Mouse (Mus musculus) hindbrain, embryonic 14.5 days (tissue): ENCODE measurements around the gene Ndufs6. TPM values are rescaled to one million over a fixed set of nuclear protein-coding genes. Genes with fewer than 3 reads are reported as not detected.

Experiments
- ATAC-seq: fragments of 200-750 bp; cut with Nextera tagmentation; 2 replicates; pipeline ENCODE4 v1.8.0; 2017; ENCODE audit warnings: moderate number of reproducible peaks, mild to moderate bottlenecking, moderate TSS enrichment, moderate library complexity; ENCODE audit not compliant: low FRiP score
- DNase-seq: peaks from one replicate; pipeline ENCODE4 v3.0.0-alpha.2; 2015; ENCODE audit warnings: low spot score
- H3K27ac ChIP-seq: fragments of 300-500 bp; sonication (generic); 2 replicates; pipeline ENCODE4 v1.5.1; 2014; ENCODE audit warnings: mild to moderate bottlenecking, moderate library complexity
- H3K27me3 ChIP-seq: fragments of 300-500 bp; sonication (generic); 2 replicates; pipeline ENCODE4 v1.6.1; 2014; ENCODE audit warnings: mild to moderate bottlenecking, low read length, mixed read lengths; ENCODE audit not compliant: control insufficient read depth, insufficient read depth
- H3K36me3 ChIP-seq: fragments of 300-500 bp; sonication (generic); replicated peaks from 2 replicates; pipeline ENCODE4 v1.6.1; 2014; ENCODE audit not compliant: control insufficient read depth, insufficient read depth
- H3K4me1 ChIP-seq: fragments of 300-500 bp; sonication (generic); replicated peaks from 2 replicates; pipeline ENCODE4 v1.6.1; 2014; ENCODE audit warnings: antibody characterized with exemption, low read length, mixed read lengths; ENCODE audit not compliant: control insufficient read depth, insufficient read depth
- H3K4me2 ChIP-seq: fragments of 300-500 bp; sonication (generic); replicated peaks from 2 replicates; pipeline ENCODE4 v1.6.1; 2014; ENCODE audit warnings: mild to moderate bottlenecking, moderate library complexity
- H3K4me3 ChIP-seq: fragments of 300-500 bp; sonication (generic); replicated peaks from 2 replicates; pipeline ENCODE4 v1.5.1; 2014; ENCODE audit warnings: mild to moderate bottlenecking, low read length
- H3K9ac ChIP-seq: fragments of 300-500 bp; sonication (generic); 2 replicates; pipeline ENCODE4 v1.6.1; 2014
- H3K9me3 ChIP-seq: fragments of 300-500 bp; sonication (generic); 2 replicates; pipeline ENCODE4 v1.6.1; 2016; ENCODE audit warnings: low read length; ENCODE audit not compliant: control insufficient read depth
- WGBS: fragments of 180-500 bp; shearing (Covaris S2); extraction: QIAGEN DNeasy Blood & Tissue Kit; methylation state at CpG from one replicate; pipeline ENCODE4 v1.1.7; 2014; 5-methylcytosine and 5-hydroxymethylcytosine counted together
- polyA plus RNA-seq: library from polyadenylated mRNA; unstranded; fragments of >200 nt; fragmentation: Nextera tagmentation; extraction: Ambion mirVana; gene quantifications from 2 replicates; pipeline ENCODE4 v1.2.1, GENCODE M21; 2014

The Ndufs6 gene
- polyA plus RNA-seq, 1 experiment from 2014 or later = 433 TPM

GRCm38 (mm10) chr13:73270451-73271081 lies 57.8 kb downstream of the Ndufs6 start:
- H3K9me3 ChIP-seq = no peaks in the 10 kb centered on the region
- WGBS = 6% methylated on average over 22 of the region's 22 CpGs
- H3K4me2 ChIP-seq = peak overlapping the region; percentile 53
- no peaks in the 10 kb centered on the region for H3K36me3 ChIP-seq
- H3K27ac ChIP-seq = no peak overlapping the region
- ATAC-seq = no peak
- H3K9ac ChIP-seq = no peak overlapping the region; the same call in 1 of the 2 replicates
- no peak for DNase-seq
- peaks cover 92% of the 10 kb centered on the region for H3K27me3 ChIP-seq
- no peak overlapping the region for H3K4me3 ChIP-seq
- peaks cover 16% of the 10 kb centered on the region for H3K4me1 ChIP-seq

DNA sequence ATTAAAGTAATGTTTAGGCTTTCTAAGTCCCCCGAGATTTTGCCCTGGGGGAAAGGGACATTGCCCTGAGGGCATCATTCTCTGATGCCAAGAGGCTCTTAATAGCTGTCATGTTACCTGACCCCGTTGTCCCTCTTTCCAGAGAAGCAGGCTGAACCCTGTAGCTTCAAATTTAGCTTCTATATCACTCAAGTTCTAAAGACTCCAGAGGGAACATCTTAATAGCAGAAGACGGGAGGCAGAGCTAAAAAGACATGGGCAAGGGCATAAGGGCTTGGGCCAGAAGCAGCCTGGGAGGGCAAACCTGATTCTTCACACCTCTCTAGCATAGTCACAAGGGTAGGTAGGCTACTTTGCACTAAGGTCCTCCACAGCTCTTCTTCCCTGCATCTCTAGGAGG lies 58.5 kb downstream of the Ndufs6 start:
- H3K9ac ChIP-seq = no peak overlapping the region
- H3K27me3 ChIP-seq = peaks cover 98% of the 10 kb centered on the region
- peaks cover 16% of the 10 kb centered on the region for H3K4me1 ChIP-seq
- no peak overlapping the region for H3K4me3 ChIP-seq
- H3K4me2 ChIP-seq = no peak overlapping the region
- H3K27ac ChIP-seq = no peak overlapping the region
- WGBS = 13% methylated on average over 3 of the region's 3 CpGs
- H3K9me3 ChIP-seq = no peaks in the 10 kb centered on the region
- no peaks in the 10 kb centered on the region for H3K36me3 ChIP-seq
- ATAC-seq = no peak
- no peak for DNase-seq

Other genes with a start within 250 kb of the Ndufs6 start
- gene Irx4, start 68.1 kb downstream of the Ndufs6 start, polyA plus RNA-seq = 3.9 and 4.2 TPM in 2 replicates
- gene Mrpl36, start within 50 bp of the Ndufs6 start, polyA plus RNA-seq = 80.6 and 80.9 TPM in 2 replicates
- 77.3 and 95.0 TPM in 2 replicates for gene Lpcat1, start 138.7 kb upstream of the Ndufs6 start, polyA plus RNA-seq
- 0.16 and 0.33 TPM in 2 replicates for gene Slc6a3, start 208.2 kb upstream of the Ndufs6 start, polyA plus RNA-seq